Mouse (Mus musculus): Measurements from ENCODE around the gene Rapgef5.
A peak's percentile ranks its signal among the peaks of the same experiment; 100 is the strongest.

Gene Rapgef5

DNA sequence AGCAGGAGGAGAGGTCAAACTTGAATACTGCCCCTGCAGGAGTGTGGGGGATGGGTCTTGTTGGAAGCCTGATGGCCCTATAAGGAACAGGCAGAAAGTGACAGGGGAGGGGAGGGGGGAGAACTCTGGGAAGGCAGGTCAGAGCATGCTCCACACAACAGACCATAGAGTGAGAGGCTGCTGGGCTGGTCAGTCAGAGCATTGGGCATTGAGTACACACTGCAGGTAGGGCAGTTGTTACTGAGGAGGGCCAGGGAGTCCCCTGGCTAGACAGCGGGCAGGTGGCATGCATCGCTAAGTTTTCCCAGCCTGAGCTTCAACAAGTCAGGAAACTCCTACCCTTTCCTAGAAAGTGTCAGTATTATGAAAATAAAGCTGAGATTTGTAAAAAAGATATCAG, 106.7 kb downstream of the Rapgef5 start:
- DNase-seq: no peak

DNA sequence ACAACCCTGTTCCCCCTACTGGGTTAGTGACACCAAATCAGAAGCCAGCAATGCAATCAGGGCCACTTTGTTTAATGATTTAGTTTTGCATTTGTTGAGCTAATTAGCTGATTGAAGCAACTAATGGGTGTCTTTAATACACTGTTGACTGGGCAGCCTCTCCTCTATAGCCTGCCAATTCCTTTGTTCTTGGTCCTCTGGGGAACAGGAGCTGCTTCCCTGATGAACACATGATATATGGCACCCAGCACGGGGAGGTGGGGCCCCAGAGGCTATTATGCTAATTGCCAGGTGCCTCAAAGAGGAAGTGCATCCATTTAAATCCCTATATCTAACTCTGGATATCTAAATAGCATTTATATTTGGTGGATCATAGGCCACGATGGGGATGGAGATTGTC, 111.0 kb downstream of the Rapgef5 start:
- peak; percentile 23 to 26 for DNase-seq

- DNase-seq: no peak
Observed at GRCm38 (mm10) chr12:117628321-117629093, 112.2 kb downstream of the Rapgef5 start.

- no peak for DNase-seq
Observed at GRCm38 (mm10) chr12:117632133-117632532, 115.9 kb downstream of the Rapgef5 start.

- no peak for DNase-seq
Observed at GRCm38 (mm10) chr12:117636139-117636772, 120.0 kb downstream of the Rapgef5 start.

DNA sequence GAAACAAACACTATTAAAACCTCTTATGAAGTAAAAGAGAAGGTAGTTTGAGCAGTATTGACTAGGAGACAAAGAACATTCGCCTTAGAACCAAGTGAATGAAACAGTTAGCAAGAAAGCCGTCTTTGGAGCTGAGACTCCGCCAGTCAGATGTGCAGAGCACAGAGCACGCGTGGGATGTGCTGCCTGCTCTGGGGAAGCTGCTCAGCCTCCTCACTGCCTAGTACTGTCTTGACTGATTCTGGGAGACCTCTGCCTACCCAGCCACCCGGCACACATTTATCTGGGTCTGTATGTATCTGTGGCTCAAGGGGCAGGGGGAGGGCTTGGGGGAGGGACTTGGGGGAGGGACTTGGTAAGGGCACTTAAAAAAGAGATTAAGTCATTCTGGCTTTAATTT, 120.7 kb downstream of the Rapgef5 start:
- no peak for DNase-seq

DNA sequence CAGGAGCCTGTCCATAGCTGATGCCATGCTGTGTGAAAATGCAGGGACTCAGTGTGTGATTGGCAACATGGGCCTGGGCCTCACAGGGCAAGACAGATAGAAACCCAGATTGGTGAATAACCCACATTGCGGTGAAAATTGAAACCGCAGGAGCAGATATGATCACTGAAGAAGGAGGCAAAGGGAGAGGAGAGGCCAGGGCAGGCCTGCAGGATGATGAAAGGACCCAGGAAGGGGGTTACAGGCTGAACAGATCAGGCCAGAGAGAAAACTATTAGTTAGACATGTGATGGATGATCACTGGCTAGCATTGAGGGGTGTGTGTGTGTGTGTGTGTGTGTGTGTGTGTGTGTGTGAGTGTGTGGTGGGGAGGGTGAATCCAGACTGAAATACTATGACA, 122.6 kb downstream of the Rapgef5 start:
- DNase-seq: no peak

DNA sequence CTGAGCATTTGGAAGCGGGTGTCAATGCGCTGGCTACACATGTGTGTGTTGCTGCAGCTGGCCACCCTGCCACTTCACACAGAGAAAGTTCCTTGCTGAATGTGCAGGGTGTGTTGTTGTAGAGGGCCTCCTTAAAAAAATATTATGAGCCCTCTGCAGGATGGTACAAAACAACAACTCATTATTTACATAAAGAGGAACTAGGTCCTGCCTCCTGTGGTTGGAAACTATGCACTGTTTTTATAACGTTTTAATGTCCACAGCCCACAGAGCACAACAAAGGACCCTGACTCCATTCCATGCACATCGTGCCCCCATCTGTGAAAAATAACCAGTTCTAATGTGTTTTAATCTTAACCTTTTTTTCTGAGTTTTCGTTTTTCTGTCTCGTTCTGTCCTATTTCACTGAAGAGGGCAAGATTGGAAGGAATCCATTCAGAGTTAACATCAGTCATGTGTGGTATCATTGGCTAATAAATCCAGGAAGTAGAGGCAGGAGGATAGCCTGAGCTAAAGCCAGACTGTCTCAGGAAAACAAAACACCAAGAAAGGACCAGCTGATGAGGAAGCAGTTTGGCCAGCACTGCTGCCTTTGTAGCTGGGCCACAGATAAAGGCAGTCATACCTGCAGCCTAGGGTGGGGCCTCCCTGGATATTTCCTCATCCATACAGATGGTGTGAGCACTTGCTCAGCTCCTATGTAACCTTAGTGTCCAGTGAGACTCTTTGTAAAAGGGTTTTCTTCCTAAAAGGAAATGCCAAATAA, 123.3 kb downstream of the Rapgef5 start:
- DNase-seq: no peak

DNA sequence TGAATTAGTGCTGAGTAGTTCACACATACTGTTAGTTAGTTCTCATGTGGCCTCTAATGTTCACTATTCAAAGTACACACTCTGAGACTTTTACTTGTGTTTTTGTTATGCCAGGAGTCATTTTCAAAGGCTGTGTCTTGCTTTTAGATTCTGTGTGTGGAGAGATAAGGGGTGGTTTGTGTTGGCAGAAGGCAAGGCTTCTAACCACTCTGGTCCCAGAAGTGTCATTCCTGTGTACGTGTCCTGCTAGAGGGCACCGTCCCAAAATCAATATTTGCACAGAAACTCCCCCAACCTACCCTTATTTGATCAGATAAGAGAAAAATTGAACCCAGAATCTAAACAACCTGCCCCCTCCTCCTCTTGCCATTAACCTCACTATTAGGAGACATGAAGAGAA, 126.2 kb downstream of the Rapgef5 start:
- no peak for DNase-seq

- no peak for DNase-seq
Observed at GRCm38 (mm10) chr12:117645771-117646170, 129.5 kb downstream of the Rapgef5 start.

- DNase-seq: no peak
Observed at GRCm38 (mm10) chr12:117653920-117654472, 137.7 kb downstream of the Rapgef5 start.

- no peak for DNase-seq
Observed at GRCm38 (mm10) chr12:117656935-117657334, 140.7 kb downstream of the Rapgef5 start.

- DNase-seq: peak in 1 of 2 experiments; percentile 64
Observed at GRCm38 (mm10) chr12:117657766-117658165, 141.5 kb downstream of the Rapgef5 start.

DNA sequence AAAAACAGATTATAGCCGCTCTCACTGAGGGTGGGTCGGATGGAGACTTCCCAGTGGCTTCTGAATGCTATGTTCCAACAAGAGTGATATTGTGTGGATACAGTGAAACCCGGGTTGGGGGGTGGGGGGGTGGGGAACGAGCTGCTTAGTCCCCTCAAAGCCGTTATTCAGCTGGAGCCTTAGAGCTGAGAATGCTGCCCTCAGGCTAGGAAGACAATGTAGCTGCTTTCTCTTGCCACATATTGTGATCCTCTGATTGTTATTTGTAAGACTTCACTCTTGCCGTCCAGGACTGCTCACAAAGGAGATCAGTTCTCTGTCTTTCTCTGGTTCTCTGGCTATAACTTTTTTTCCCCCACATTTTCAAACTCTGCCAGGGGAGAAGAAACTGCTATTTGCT, 142.5 kb downstream of the Rapgef5 start:
- DNase-seq: no peak

GRCm38 (mm10) chr12:117660361-117660760, 144.1 kb downstream of the Rapgef5 start:
- DNase-seq: peak in 1 of 2 experiments; percentile 29

DNA sequence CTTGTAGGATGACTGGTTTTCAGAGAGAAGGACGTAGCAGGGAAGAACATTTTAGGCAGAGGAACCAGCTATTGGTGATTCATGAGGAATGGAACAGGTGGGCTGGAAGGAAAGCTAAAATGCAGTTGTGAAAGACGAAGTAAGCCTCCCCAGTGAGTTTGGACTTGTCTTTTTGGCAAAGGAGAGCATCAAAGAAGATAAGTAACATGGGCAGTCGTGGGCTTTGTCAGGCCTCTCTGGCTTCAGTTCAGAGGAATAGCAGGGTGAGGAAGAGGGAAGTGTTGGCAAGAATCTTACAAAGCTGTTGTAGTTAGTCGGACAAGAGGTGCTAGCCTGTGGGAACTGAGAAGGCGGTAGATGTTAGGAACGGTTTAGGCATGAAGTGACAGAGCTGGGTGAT, 145.6 kb downstream of the Rapgef5 start:
- DNase-seq: no peak

DNA sequence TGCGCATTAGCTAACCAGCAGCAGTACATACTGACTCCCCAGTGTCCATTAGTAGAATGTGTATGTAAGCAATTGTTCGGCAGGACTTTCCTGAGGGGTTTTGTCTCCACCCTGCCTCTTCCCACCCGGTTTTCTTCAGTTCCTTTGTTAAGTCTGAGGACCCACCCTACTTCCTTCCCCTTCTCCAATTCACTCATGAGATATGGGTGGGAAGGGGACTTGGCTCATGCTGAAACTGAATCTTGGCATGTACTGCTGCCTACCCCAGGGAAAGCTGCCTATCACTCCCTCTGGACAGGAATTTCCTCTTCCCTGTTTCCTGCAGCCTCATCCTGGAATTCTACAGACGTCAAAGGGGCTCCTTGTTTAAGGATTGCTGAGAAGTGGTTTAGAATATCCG, 147.4 kb downstream of the Rapgef5 start:
- peak; percentile 46 to 80 for DNase-seq

DNA sequence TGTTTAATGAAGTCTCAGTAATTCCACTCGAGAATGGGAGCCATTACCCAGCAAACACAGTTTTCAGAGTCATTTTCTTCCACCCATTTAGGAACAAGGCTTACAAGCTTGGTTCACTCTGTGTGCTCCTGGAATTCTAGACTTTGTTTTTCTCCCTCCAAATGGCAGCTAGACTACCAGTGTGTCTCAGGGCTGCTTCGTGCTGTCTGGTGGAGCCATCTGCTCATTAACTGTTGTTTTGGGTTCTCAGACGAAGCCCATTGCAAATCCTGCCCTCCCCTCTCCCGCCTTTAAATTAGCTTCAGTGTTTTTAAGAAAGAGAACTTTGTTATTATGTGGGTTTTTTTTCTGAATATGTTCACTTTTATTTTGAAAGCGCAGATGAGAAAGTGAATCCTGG, 148.4 kb downstream of the Rapgef5 start:
- no peak for DNase-seq

DNA sequence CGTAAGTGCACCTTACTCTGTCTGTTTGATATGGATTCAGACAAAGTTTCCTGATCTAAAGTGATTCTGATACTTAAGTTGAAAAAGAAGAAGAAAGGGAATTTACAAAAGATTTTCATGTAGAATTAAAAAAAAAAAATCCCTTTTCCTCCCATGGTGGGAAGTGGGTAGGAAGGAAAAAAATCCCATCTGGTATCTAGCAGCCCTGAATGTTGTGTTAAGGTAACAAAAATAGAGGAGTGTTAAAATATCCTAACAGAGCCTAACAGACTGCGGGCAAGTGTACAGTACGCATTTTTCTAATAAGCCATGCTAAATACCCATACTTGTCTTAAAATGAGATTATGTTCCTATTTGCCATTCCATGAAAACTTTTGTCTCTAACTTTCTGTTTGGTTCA, 150.1 kb downstream of the Rapgef5 start:
- no peak for DNase-seq

DNA sequence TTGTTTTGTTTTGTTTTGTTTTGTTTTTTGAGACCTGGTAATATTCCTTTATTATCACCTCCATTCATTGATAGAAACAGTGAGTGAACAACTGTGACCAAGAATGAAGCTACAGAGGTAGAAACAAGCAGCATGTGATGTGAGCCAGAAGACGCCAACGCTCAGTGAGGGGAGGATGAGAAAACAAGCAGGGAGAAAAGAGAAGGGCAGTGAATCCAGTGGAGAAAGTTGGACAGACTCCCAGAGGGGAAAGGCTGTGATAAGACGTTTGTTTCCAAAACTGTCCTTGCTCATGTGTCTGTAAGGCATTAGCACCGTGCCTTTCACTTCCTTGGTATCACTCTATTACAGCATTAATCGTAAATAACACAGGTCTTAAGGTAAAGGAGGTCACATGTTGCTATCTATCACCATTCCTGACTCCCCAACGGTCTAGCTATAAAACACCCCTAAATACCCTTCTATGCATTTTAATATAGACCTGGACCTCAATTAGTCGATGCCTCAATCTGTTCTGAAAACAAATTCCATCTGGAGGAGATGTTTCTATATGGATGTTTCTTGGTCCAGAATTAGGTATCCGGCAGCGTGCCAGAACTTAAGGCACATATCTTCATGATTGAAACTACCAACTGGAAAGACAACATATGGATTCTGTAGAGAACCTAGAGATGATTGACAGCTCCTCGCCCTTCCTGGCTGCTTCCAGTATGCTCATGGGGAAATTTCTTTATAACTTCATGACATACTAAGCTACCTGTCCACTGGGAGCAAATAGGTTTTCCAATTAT, 153.5 kb downstream of the Rapgef5 start:
- DNase-seq: no peak

- DNase-seq: no peak
Observed at GRCm38 (mm10) chr12:117673188-117673587, 156.9 kb downstream of the Rapgef5 start.

GRCm38 (mm10) chr12:117674511-117674910, 158.2 kb downstream of the Rapgef5 start:
- no peak for DNase-seq

DNA sequence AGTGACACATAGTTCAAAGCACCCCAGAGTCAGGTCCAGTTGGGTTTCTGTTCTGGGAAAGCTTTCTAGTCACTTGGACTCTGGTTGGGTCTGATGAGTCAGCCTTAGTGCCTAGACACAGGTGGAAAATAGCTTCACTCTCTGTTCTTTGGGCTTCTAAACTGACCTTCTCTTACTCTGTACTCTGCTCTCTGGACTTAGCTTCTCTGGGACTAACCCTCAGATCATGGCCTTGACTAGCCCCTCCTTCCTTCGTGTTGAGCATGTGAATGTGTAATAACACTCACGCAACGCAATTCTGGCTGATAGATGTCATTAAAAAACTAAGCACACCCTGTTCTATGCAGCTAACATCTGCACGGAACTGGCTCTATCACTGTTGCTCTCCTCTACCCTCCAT, 160.0 kb downstream of the Rapgef5 start:
- DNase-seq: no peak
